Mouse (Mus musculus): ENCODE measurements around the gene Rai1.
A peak's percentile ranks its signal among the peaks of the same experiment; 100 is the strongest.

GRCm38 (mm10) chr11:60199702-60200184, 94.9 kb downstream of the Rai1 start:
- TF ChIP-seq POLR2A (IDR thresholded peaks at IDR 0.05; ENCODE audit: insufficient read depth, low read depth, low read length) (no peak), CTCF (IDR thresholded peaks at IDR 0.05; ENCODE audit: insufficient read depth, low read depth, low read length) (peak; percentile 93)
